Mouse (Mus musculus): ENCODE data around the gene Rpl27. TPM values are rescaled to one million over a fixed set of nuclear protein-coding genes. Genes with fewer than 3 reads are reported as not detected.
"Not testable (repeated sequence)": the region's sequence is repeated elsewhere in the genome, so short reads cannot be mapped to it uniquely, and the experiment has no call there.

The Rpl27 gene
- total RNA-seq (2022), result 10 to 100 TPM; 29.2 to 41.5 (median 39.2) TPM

GRCm38 (mm10) chr11:101442127-101442693 lies at the start of gene Rpl27:
Gene Rpl27, plus strand, starts transcription at chr11:101442298.
- peak; percentile 97 for DNase-seq (ENCODE audit: low spot score)

DNA sequence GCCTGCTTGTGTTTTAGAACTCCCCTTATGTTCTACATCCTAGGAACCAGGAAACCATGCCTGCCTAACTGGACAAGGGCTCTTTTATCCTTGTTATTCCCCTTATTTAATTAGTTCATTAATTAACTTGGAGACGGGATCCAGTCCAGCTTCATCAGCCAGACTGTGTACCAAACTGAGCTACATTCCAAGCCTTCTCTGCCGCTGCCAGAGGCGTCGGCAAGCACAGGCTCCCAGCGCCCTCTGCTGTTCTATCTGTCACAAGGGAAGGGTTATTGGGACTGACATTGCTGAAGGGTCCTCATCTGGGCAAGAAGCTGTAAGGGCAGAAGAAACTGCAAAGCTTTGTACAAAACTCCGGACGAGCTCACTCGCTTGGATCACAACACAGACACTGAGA lies 47.0 kb upstream of the Rpl27 start:
- peak; percentile 67 for DNase-seq (ENCODE audit: low spot score)

DNA sequence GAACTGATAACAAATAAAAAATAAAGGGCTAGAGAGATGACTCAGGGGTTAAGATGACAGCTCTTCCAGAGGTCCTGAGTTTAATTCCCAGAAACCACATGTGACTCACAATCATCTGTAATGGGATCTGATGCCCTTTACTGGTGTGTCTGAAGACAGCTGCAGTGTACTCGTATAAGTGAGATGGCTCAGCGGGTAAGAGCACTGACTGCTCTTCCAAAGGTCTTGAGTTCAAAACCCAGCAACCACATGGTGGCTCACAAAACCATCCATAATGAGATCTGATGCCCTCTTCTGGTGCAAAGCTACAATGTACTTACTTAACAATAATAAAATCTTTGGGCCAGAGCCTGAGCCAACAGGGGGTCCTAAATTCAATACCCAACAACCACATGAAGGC lies 26.8 kb upstream of the Rpl27 start:
- DNase-seq (ENCODE audit: low spot score), result no peak

GRCm38 (mm10) chr11:101416433-101417100 lies 25.5 kb upstream of the Rpl27 start:
- DNase-seq (ENCODE audit: low spot score), result no peak

GRCm38 (mm10) chr11:101417101-101417855 lies 24.8 kb upstream of the Rpl27 start, which contains the start of gene Aarsd1:
Gene Aarsd1, minus strand, starts transcription at chr11:101417615.
- DNase-seq (ENCODE audit: low spot score), result peak; percentile 89

- DNase-seq (ENCODE audit: low spot score), result no peak
Measured at GRCm38 (mm10) chr11:101418991-101419390, 23.1 kb upstream of the Rpl27 start.

- no peak for DNase-seq (ENCODE audit: low spot score)
Measured at GRCm38 (mm10) chr11:101419610-101420009, 22.5 kb upstream of the Rpl27 start.

GRCm38 (mm10) chr11:101420148-101420547 lies 21.9 kb upstream of the Rpl27 start:
- no peak for DNase-seq (ENCODE audit: low spot score)

GRCm38 (mm10) chr11:101424105-101424851 lies 17.8 kb upstream of the Rpl27 start, which contains the start of gene Gm27029:
Gene Gm27029, minus strand, starts transcription at chr11:101424796.
- DNase-seq (ENCODE audit: low spot score), result no peak

- peak; percentile 97 for DNase-seq (ENCODE audit: low spot score)
Measured at GRCm38 (mm10) chr11:101424925-101425813, 16.9 kb upstream of the Rpl27 start, which contains the start of the genes Rundc1 and Ptges3l. Gene Rundc1, plus strand, starts transcription at chr11:101425085. Gene Ptges3l, minus strand, starts transcription at chr11:101425333.

DNA sequence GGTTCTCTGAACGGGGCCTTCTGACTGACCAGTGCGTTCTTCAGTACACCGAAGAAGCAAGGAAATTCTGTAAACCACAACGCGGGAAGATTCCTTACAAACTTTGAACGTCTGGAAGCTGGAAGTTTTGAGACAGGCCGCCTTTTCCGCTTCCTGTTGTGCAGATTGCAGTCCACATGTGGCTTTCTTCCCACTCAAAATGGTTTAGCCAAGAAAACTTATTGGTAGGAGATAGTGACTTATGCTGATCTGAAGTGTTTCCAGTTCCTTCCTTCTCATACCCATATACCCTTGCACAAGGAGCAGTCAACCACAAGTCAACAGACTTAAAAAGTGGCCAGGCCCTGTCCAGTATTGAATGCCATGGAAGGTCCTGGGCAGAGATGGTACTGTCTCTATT lies 15.9 kb upstream of the Rpl27 start:
- no peak for DNase-seq (ENCODE audit: low spot score)

- no peak for DNase-seq (ENCODE audit: low spot score)
Measured at GRCm38 (mm10) chr11:101431327-101431726, 10.8 kb upstream of the Rpl27 start.

GRCm38 (mm10) chr11:101433396-101433795 lies 8.7 kb upstream of the Rpl27 start:
- DNase-seq (ENCODE audit: low spot score), result no peak

DNA sequence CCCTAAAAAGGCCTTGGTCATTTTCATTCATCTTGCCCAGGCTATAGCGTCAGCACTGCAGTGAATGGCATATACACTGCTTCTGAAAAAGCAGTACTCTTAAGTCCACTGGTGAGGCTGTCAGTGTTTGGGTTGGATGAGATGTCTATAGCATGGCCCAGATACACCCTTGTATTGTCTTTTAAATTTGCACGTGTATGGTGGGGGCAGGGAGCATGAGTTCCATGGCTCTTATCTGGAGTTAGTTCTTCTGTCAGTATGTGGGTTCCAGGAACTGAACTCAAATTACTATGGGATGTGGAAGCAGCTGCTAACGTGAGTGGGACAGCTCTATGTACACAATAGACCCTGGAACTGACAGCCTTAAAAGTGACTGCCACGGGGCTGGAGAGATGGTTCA lies 6.3 kb upstream of the Rpl27 start:
- DNase-seq (ENCODE audit: low spot score), result no peak

DNA sequence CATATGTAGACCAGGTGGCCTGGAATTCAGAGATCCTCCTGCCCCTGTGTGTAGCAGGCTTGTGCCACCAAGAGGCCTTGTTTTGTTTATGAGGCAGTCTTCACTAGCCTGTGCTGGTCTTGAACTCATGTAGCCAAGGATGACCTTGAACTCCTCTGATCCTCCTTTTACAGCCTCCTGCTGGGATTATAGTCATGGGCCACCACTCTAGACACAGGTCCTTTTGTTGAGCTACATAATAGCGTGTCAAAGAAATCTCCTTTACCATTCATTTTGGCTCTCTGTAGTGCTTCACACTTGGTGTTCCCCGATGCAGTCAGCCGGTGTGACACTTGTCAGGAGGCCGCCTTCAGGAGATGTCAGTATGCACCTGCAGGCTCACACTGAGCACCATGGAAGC lies 5.2 kb upstream of the Rpl27 start:
- no peak for DNase-seq (ENCODE audit: low spot score)

- not testable (repeated sequence) for DNase-seq (ENCODE audit: low spot score)
Measured at GRCm38 (mm10) chr11:101438006-101438405, 4.1 kb upstream of the Rpl27 start.

- DNase-seq (ENCODE audit: low spot score), result not testable (repeated sequence)
Measured at GRCm38 (mm10) chr11:101441450-101442126, 510 bp upstream of the Rpl27 start.

GRCm38 (mm10) chr11:101442760-101443159 lies 662 bp downstream of the Rpl27 start:
- DNase-seq (ENCODE audit: low spot score), result no peak

DNA sequence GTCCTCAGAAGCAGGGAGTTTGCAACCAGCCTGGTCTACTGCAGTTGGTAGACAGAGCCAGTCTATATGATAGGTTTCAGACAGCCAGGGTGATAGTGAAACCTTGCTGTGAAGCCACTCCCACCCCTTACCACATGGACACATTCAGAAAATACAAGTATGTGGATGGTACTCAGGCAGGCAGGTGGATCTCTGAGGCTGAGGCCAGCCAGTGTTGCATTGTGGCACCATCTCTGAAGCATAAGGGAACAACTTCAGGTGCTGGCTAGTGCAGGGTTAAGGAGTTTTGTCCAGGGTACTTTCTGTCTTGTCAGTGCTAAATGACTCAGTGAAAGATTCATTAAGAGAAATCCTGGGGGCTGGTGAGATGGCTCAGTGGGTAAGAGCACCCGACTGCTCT lies 4.2 kb downstream of the Rpl27 start:
- DNase-seq (ENCODE audit: low spot score), result no peak

- not testable (repeated sequence) for DNase-seq (ENCODE audit: low spot score)
Measured at GRCm38 (mm10) chr11:101446860-101447259, 4.8 kb downstream of the Rpl27 start.
